Mouse (Mus musculus) embryonic facial prominence, embryonic 15.5 days (tissue): ENCODE data around the gene Ubqln2. TPM values are rescaled to one million over a fixed set of nuclear protein-coding genes. Genes with fewer than 3 reads are reported as not detected.

ENCODE experiments used
- polyA plus RNA-seq: library from polyadenylated mRNA; unstranded; fragments of >200 nt; fragmentation: Nextera tagmentation; extraction: Ambion mirVana; gene quantifications from 2 replicates; pipeline ENCODE4 v1.2.1, GENCODE M21; 2015

Ubqln2 gene
- polyA plus RNA-seq, 1 experiment from 2014 or later, result 18.9 TPM

Other genes starting within 250 kb of the Ubqln2 start
- gene Cypt3, start 60.4 kb downstream of the Ubqln2 start, polyA plus RNA-seq, result not detected in 2 replicates
- gene Kctd12b, start 198.2 kb downstream of the Ubqln2 start, polyA plus RNA-seq, result 8.7 and 9.2 TPM in 2 replicates
- gene Nbdy, start 225.4 kb downstream of the Ubqln2 start, polyA plus RNA-seq, result 125 and 132 TPM in 2 replicates